Mouse (Mus musculus) cerebellum, postnatal 4 days (tissue): ENCODE results near the gene Tmem270.
A peak's percentile ranks its signal among the peaks of the same experiment; 100 is the strongest.

Experiments used
- DNase-seq, 2 experiments: peaks; one replicate each; pipeline ENCODE4 v3.0.0; 2022; ENCODE audit warnings: low spot score in 2 of 2, mixed read lengths in 1 of 2

Gene Tmem270

DNA sequence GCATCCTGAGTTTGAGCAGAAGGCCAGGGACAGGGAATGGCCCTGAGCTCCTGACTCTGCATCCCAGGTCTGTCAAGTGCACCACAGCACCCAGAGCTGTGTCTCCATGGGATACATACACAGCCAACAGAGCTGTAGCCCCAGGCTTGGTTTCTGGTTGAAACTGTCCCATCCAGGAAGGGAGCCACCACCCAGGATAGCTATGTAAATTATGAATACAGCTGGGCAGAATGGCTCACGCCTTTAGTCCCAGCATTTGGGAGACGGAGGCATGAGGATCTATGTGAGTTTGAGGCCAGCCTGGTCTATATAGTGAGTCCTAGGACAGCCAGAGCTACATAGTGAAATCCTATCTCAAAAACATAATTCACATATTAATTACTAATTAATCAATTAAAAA, 23.5 kb upstream of the Tmem270 start:
- DNase-seq = no peak

DNA sequence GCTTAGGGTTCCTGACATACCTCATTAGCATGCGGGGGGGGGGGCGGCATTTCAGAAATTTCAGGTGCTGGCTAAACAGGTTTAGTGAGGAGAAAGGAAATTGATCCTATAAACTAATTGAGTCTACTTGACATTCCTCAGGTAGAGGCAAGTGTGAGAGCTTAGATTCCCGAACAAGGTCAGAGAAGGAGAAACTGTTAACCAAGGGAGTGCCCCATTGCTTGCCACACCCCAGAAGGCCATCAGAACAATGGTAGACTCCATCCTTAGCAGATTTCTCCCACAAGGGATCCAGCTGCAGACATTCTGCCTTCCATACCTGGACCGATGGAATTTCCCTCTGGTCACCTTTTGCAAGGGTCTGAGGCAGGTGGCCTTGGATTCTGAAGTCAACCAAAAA, 20.2 kb upstream of the Tmem270 start:
- DNase-seq = no peak

DNA sequence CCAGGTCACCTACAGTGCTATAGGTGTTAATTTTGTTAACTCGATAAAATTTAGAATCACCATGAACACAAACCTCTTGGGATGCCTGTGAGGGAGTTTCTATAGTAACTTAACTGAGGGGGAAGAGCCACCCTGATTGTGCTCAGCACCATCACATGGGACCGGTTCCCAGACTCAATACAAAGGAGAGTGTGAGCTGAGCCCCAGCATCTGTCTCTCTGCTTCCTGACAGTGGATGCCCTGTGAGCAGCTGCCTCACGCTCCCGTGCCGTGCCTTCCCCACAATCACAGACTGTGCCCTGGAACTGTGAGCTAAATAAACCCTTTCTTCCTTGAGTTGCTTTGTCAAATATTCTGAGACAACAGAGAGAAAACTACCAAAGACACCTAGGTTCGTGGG, 16.6 kb upstream of the Tmem270 start:
- DNase-seq = no peak

DNA sequence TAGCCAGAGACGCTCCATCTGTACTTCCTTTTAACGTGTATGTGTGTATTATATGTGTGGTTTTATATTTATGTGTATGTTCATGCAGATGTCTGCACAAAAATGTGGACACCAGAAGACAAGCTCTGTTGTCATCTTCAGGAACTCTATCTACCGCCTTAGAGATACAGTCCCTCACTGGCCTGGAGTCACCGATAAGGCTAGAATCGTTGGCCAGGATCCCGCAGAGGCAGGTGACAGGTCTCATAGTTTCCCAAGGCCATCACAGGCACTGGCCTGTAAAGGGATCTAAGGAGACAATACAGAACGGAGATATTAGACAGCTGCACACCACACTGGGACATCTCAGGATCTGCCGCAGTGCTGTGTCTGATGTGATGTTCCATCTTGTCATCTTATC, 14.6 kb upstream of the Tmem270 start:
- DNase-seq = no peak

GRCm38 (mm10) chr5:134920106-134920687, 13.7 kb upstream of the Tmem270 start:
- DNase-seq = peak in 1 of 2 experiments; percentile 62

- DNase-seq = no peak
Measured at GRCm38 (mm10) chr5:134919097-134919496, 12.6 kb upstream of the Tmem270 start.

DNA sequence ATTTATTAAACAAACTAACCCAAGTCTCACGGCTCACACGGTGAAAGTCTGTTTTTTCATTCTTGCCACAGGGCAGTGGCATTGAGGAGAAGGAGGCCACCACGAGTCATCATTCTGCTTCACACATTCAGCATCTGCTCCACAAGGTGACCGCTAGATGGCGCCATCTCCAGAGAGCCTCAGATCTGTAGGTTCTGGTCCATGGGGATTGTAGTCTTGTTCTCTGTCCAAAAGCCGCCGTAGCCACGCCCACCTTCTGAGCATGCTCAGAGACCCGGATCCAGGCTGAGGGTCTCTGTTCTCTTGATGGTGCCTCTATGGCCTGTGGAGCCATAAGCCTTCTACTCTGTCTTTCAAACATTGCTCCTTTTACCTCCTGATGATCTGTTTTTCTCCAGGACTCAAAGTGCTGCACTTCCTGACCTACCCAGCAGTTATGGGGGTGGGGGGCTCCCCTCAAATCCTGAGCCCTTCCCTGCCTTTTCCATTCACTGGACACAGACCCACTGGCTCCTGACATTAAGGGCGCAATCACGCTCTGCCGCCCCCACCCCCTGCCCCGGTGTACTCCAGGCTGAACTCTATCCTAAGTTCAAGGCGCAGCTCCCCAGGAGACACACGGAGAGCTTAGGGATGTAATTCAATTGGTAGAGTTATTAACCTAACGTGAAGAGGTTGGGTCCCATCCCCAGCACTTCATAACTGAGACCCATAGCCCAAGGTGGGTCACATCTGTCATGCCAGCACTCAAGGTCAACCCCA, 11.7 kb upstream of the Tmem270 start:
- DNase-seq = peak in 1 of 2 experiments; percentile 64

DNA sequence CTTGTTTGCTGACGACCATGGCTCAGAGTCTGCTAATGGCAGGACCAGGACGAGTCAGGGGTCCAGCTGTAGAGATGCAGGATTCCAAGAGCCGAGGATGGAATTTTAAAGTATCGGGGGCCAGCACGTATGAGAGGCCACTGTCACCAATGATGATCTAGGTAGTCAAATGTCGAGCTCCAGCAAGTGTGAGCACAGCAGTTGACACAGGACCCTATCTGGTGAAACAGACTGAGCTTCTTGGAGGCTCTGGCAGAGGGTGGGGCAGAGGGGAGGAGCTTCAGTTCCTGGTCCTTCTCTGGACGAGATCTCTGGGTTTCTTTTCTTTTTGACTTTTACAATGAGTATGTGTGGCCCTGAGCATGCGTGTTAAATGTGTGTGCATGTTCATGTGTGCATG, 8.8 kb upstream of the Tmem270 start, which contains the start of gene Cldn13:
Gene Cldn13, minus strand, starts transcription at position 216 of the 400 bp plus-strand sequence.
- DNase-seq = no peak

DNA sequence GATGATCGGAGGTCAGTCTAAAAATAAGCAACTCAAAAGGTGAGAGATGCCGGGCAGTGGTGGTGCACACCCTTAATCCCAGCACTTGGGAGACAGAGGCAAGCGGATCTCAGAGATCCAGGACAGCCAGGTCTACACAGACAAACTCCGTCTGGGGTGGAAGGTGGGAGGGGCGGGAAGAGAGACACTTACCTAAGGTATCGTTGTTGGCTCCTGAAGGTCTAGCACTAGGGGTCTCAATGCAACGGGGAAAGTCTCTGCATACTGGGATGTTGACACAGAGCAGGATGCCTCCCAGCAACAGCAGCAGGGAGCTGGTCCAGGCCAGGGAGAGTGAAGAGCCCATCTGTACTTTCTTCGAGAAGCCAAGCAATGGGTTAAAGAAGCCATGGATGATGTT, 8.0 kb upstream of the Tmem270 start:
- no peak for DNase-seq

DNA sequence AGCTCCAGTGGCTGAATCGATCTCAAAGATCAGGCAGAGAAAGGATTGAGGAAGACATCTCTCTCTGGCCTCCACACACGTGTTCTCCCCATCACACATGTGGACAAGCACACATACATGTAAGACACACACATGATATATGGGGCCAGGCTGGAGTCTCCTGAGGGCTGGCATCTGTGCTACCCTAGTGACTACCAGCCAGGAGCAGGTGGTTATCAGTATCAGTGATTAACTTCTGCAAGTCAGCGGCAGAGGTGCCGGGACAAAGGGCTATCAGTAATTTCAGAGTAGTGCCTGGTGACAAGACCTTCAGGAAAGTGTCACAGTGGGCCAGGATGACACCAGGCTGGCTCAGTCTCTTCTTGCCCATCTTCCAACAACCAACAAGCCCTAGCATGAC, 7.2 kb upstream of the Tmem270 start:
- no peak for DNase-seq

GRCm38 (mm10) chr5:134913352-134913751, 6.8 kb upstream of the Tmem270 start:
- no peak for DNase-seq

DNA sequence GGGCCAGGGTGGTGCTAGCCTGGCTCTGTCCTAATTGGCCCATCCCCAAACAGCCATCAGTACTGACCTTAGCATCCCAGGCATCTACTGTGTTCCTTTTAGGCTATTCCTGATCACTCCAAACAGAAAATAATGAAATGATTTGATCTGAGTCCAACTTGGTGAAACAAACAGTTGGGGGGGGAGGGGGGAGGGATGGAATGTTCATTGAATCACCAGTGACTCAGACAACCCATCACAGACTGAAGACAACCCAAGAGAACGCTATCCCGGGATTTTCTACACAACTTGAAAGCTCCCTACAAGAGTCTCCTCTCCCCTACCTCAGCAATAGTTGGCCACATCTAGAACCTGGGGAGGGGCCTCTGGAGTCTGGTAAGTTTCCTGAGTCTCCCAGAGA, 5.4 kb upstream of the Tmem270 start:
- no peak for DNase-seq

GRCm38 (mm10) chr5:134907135-134907534, 602 bp upstream of the Tmem270 start:
- peak; percentile 97 to 99 for DNase-seq

GRCm38 (mm10) chr5:134901644-134902027, 4.9 kb downstream of the Tmem270 start:
- no peak for DNase-seq

DNA sequence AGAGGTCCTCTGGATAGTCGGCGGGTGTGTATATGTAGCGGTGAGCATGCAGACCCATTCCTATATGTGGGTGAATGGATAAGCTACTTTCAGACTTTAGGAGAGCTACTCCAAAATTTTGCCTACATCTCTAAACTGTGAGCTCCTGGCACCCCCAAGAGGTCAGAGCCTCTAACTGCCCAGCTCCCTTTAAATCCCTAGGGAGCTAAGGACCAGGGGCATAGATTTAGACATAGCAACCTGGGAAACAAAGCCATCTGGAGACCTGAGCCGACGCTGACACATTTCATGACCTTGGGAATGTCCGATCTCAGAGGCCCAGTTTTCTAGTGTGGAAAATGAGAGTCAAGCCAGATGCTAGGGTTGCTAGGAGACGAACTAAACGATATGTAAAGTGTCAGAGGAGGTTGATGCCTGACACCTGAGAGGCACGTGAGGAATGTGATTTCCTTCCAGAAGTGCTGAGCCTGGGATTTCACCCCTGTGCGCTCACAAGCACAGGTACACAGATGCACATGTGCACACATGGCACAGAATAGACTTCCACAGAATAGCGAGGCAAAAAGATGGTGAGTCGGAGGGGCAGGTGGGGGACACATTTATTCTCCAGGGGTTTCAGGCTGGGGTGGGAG, 5.4 kb downstream of the Tmem270 start:
- DNase-seq = peak in 1 of 2 experiments; percentile 51

DNA sequence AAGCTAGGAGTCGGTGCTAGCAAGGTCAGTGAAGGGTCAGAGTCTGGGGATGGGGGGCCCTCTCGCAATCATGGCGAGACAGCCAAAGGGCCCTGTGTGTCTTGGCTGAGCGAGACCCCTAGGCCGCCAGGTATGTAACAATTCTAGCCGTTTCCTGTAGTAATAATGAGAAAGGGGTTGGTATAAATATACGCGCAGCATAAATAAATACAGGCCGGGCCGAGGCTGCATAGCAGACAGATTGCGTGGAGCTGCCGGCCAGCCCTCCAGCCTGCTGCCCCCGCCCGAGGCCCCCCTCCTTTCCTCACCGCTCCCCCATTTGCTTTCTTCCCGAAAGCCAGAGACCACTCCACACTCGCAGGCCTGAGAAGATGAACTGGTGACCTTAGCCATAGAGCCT, 8.9 kb downstream of the Tmem270 start:
- DNase-seq = no peak

- DNase-seq = no peak
Measured at GRCm38 (mm10) chr5:134896965-134897364, 9.6 kb downstream of the Tmem270 start.

GRCm38 (mm10) chr5:134895291-134895690, 11.2 kb downstream of the Tmem270 start:
- no peak for DNase-seq

GRCm38 (mm10) chr5:134892717-134893116, 13.8 kb downstream of the Tmem270 start:
- no peak for DNase-seq

- DNase-seq = no peak
Measured at GRCm38 (mm10) chr5:134891552-134891951, 15.0 kb downstream of the Tmem270 start.

GRCm38 (mm10) chr5:134890601-134891054, 15.9 kb downstream of the Tmem270 start:
- DNase-seq = no peak

GRCm38 (mm10) chr5:134888505-134888904, 18.0 kb downstream of the Tmem270 start:
- DNase-seq = no peak
